Mouse (Mus musculus): ENCODE results near the gene Mapk3. TPM values are rescaled to one million over a fixed set of nuclear protein-coding genes. Genes with fewer than 3 reads are reported as not detected.
A peak's percentile ranks its signal among the peaks of the same experiment; 100 is the strongest.

The Mapk3 gene
- polyA plus RNA-seq, 1 experiment from 2014 or later: 99.7 TPM

DNA sequence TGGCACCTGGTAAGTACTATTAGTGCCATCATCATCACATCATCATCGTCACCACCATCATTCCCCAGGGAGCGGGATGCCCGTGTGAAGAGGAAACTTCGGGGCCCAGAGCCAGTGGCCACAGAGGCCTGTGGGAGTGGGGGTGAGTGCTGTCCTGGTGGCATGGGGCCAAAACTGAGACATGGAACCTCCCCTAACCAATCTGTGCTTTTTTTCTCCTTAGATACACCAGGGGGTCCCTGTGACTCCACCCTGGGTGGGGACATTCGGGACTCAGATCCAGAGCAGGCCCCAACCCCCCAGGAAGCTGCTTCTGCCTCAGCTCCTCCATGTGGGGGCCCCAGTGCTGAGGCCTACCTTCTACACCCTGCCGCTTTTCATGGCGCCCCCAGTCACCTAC lies 25.1 kb downstream of the Mapk3 start:
- no peak overlapping the region for H3K9ac ChIP-seq (ENCODE audit: low read length)
- H3K36me3 ChIP-seq (ENCODE audit: control insufficient read depth, insufficient read depth, low read length): peaks cover 61% of the 10 kb centered on the region
- WGBS: 94% methylated on average over 7 of the region's 7 CpGs

GRCm38 (mm10) chr7:126785056-126785455 lies 25.7 kb downstream of the Mapk3 start:
- WGBS: 96% methylated on average over 4 of the region's 4 CpGs
- ATAC-seq (no peak), DNase-seq (ENCODE audit: low spot score) (no peak)
- no peak overlapping the region for H3K27ac ChIP-seq (ENCODE audit: low read depth, low read length)
- no peak overlapping the region for H3K4me2 ChIP-seq (ENCODE audit: low read length)
- H3K9ac ChIP-seq (ENCODE audit: low read length): no peak overlapping the region
- H3K9me3 ChIP-seq (replicated peaks; ENCODE audit: control insufficient read depth, low read length): no peaks in the 10 kb centered on the region
- H3K4me3 ChIP-seq (ENCODE audit: low read depth, low read length): no peak overlapping the region
- H3K4me1 ChIP-seq (ENCODE audit: control insufficient read depth, insufficient read depth, low read length): peaks cover 11% of the 10 kb centered on the region; the same call in 1 of the 2 replicates
- H3K36me3 ChIP-seq (ENCODE audit: control insufficient read depth, insufficient read depth, low read length): peaks cover 67% of the 10 kb centered on the region
- no peaks in the 10 kb centered on the region for H3K27me3 ChIP-seq (replicated peaks; ENCODE audit: control insufficient read depth, insufficient read depth, low read length)

More for the DNA sequence above, 25.1 kb downstream of the Mapk3 start:
- Histone ChIP-seq H3K4me3 (ENCODE audit: low read depth, low read length) (no peak overlapping the region), H3K4me1 (ENCODE audit: control insufficient read depth, insufficient read depth, low read length) (peaks cover 14% of the 10 kb centered on the region; the same call in 1 of the 2 replicates), H3K9me3 (replicated peaks; ENCODE audit: control insufficient read depth, low read length) (no peaks in the 10 kb centered on the region), H3K27ac (ENCODE audit: low read depth, low read length) (no peak overlapping the region), H3K27me3 (replicated peaks; ENCODE audit: control insufficient read depth, insufficient read depth, low read length) (no peaks in the 10 kb centered on the region), H3K4me2 (ENCODE audit: low read length) (no peak overlapping the region)
- DNase-seq (ENCODE audit: low spot score): no peak
- ATAC-seq: no peak

DNA sequence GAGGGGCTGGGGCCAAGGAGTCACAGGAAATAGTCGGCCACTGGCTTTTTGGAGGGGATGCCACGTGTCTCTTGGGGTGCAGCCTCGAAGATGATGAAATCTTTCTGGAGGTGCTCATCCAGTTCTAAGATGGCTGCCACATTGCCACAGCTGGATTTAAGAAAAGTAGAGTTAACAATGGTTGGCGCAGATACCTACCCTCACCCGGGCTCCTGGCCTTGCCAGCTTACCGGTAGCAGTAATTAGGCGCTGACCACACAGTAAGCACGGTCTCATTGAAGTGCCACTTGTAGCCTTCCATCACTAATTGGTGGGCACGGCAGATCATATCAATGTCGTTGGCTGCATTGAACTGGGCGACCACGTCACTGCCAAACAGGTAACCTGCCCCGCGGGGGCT lies 26.7 kb downstream of the Mapk3 start:
- 89% methylated on average over 14 of the region's 14 CpGs for WGBS
- no peak for ATAC-seq
- peaks cover 10% of the 10 kb centered on the region; the same call in 1 of the 2 replicates for H3K4me1 ChIP-seq (ENCODE audit: control insufficient read depth, insufficient read depth, low read length)

GRCm38 (mm10) chr7:126789141-126789540 lies 29.7 kb downstream of the Mapk3 start:
- Histone ChIP-seq H3K9me3 (replicated peaks; ENCODE audit: control insufficient read depth, low read length) (no peaks in the 10 kb centered on the region), H3K27me3 (replicated peaks; ENCODE audit: control insufficient read depth, insufficient read depth, low read length) (no peaks in the 10 kb centered on the region), H3K4me1 (ENCODE audit: control insufficient read depth, insufficient read depth, low read length) (peaks cover 16% of the 10 kb centered on the region; the same call in 1 of the 2 replicates), H3K4me3 (ENCODE audit: low read depth, low read length) (no peak overlapping the region), H3K27ac (ENCODE audit: low read depth, low read length) (no peak overlapping the region), H3K36me3 (ENCODE audit: control insufficient read depth, insufficient read depth, low read length) (peaks cover 59% of the 10 kb centered on the region), H3K4me2 (ENCODE audit: low read length) (no peak overlapping the region), H3K9ac (ENCODE audit: low read length) (no peak overlapping the region)
- DNase-seq (ENCODE audit: low spot score) (no peak), ATAC-seq (no peak)
- 87% methylated on average over 4 of the region's 4 CpGs for WGBS

More for the DNA sequence above, 26.7 kb downstream of the Mapk3 start:
- Histone ChIP-seq H3K9ac (ENCODE audit: low read length) (no peak overlapping the region), H3K4me3 (ENCODE audit: low read depth, low read length) (no peak overlapping the region), H3K27ac (ENCODE audit: low read depth, low read length) (no peak overlapping the region), H3K9me3 (replicated peaks; ENCODE audit: control insufficient read depth, low read length) (no peaks in the 10 kb centered on the region), H3K36me3 (ENCODE audit: control insufficient read depth, insufficient read depth, low read length) (peaks cover 67% of the 10 kb centered on the region), H3K4me2 (ENCODE audit: low read length) (no peak overlapping the region), H3K27me3 (replicated peaks; ENCODE audit: control insufficient read depth, insufficient read depth, low read length) (no peaks in the 10 kb centered on the region)
- no peak for DNase-seq (ENCODE audit: low spot score)

- peaks cover 57% of the 10 kb centered on the region for H3K36me3 ChIP-seq (ENCODE audit: control insufficient read depth, insufficient read depth, low read length)
- DNase-seq (ENCODE audit: low spot score) (peak; percentile 99), ATAC-seq (peak; percentile 98)
- WGBS: under 1% methylated on average over 70 of the region's 83 CpGs
- no peaks in the 10 kb centered on the region for H3K27me3 ChIP-seq (replicated peaks; ENCODE audit: control insufficient read depth, insufficient read depth, low read length)
- peak within 1 kb of the TSS; percentile 83 for H3K4me2 ChIP-seq (ENCODE audit: low read length)
- H3K9me3 ChIP-seq (replicated peaks; ENCODE audit: control insufficient read depth, low read length): no peaks in the 10 kb centered on the region
- H3K4me1 ChIP-seq (ENCODE audit: control insufficient read depth, insufficient read depth, low read length): peaks cover 16% of the 10 kb centered on the region; the same call in 1 of the 2 replicates
- H3K4me3 ChIP-seq (ENCODE audit: low read depth, low read length): peak within 1 kb of the TSS; percentile 98
- H3K27ac ChIP-seq (ENCODE audit: low read depth, low read length): peak within 1 kb of the TSS; percentile 91
- H3K9ac ChIP-seq (ENCODE audit: low read length): peak within 1 kb of the TSS; percentile 89
Measured at GRCm38 (mm10) chr7:126791851-126792720, 32.7 kb downstream of the Mapk3 start, which contains the start of gene Ppp4c. Ppp4c (minus strand) TSS chr7:126792496.

DNA sequence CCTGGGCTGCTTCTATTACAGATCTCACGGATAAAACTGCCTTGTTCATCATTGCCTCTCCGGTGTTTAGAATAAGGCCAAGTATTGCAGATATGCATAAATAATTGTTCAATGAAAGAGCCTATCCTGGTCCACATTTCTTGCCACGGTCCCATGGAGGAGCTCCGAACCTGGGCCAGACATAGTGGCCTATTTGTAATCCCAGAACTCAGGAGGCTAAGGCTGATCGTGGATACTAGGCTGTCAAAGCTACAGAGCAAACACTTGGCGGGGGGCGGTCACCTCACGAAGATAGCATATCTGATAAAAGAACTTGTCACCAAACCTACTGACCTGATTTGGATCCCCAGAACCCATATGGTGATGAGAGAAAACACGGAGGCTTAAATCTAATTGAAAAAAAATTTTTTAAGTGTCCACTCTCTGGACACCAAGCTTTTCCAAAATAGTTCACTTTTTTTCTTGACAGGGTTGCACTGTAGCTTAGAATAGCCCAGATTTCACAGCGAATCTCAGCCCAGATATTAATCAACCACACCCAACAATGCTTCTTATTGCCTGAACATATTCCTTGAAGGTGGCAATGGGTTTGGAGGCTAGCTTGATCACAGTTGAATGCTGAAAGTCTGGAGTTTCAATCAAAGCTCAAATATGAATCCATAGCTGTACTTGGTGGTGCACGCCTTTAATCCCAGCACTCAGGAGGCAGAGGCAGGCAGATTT lies 33.5 kb downstream of the Mapk3 start:
- no peak for DNase-seq (ENCODE audit: low spot score)
- ATAC-seq: no peak; the same call in 1 of the 2 replicates
- H3K9ac ChIP-seq (ENCODE audit: low read length): peak overlapping the region; percentile 89
- peak overlapping the region; percentile 83 for H3K4me2 ChIP-seq (ENCODE audit: low read length)
- 32% methylated on average over 11 of the region's 11 CpGs for WGBS
- peak overlapping the region; percentile 98 for H3K4me3 ChIP-seq (ENCODE audit: low read depth, low read length)
- H3K9me3 ChIP-seq (replicated peaks; ENCODE audit: control insufficient read depth, low read length): no peaks in the 10 kb centered on the region
- no peaks in the 10 kb centered on the region for H3K27me3 ChIP-seq (replicated peaks; ENCODE audit: control insufficient read depth, insufficient read depth, low read length)
- H3K27ac ChIP-seq (ENCODE audit: low read depth, low read length): peak overlapping the region; percentile 81
- H3K4me1 ChIP-seq (ENCODE audit: control insufficient read depth, insufficient read depth, low read length): peaks cover 21% of the 10 kb centered on the region
- peaks cover 51% of the 10 kb centered on the region for H3K36me3 ChIP-seq (ENCODE audit: control insufficient read depth, insufficient read depth, low read length)

DNA sequence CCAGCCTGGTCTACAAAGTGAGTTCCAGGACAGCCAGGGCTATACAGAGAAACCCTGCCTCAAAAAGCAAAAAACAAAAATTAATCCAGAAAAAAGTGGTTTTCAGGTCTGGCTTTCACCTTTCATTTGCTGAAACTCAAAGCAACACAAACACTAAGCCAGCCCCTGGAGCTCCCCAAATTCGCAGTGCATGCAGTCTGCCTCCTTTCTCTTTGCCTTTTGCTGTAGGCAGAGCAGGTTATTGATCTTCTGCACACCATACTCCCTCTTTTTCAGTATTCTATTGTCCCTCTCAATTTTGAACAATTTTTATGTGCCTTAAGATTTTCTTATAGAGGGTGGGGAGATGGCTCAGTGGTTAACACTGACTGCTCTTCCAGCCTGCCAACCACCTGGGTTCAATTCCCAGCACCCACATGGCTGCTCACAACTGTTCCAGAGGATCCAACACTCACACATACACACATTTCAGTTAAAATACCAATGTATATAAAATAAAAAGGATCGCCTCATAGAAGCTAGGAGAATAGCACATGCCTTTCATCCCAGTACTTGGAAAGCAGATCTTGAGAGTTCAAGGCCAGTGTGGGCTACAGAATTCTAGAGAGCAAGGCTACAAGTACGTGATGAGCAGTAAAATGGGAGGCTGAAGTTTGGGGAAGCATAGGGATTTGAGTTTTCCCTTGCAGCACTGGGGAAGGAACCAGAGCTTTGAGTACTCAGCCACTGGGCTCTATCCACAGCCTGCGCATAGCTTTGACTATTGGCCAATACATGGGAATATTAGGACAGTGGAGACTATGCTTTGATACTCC lies 34.3 kb downstream of the Mapk3 start:
- Histone ChIP-seq H3K27ac (ENCODE audit: low read depth, low read length) (no peak overlapping the region), H3K4me3 (ENCODE audit: low read depth, low read length) (no peak overlapping the region), H3K27me3 (replicated peaks; ENCODE audit: control insufficient read depth, insufficient read depth, low read length) (no peaks in the 10 kb centered on the region), H3K36me3 (ENCODE audit: control insufficient read depth, insufficient read depth, low read length) (peaks cover 43% of the 10 kb centered on the region), H3K4me2 (ENCODE audit: low read length) (no peak overlapping the region), H3K9ac (ENCODE audit: low read length) (no peak overlapping the region), H3K4me1 (ENCODE audit: control insufficient read depth, insufficient read depth, low read length) (peaks cover 24% of the 10 kb centered on the region), H3K9me3 (replicated peaks; ENCODE audit: control insufficient read depth, low read length) (no peaks in the 10 kb centered on the region)
- no peak for ATAC-seq
- 73% methylated on average over 4 of the region's 4 CpGs for WGBS
- DNase-seq (ENCODE audit: low spot score): no peak

GRCm38 (mm10) chr7:126794271-126794605 lies 34.8 kb downstream of the Mapk3 start:
- Histone ChIP-seq H3K27me3 (replicated peaks; ENCODE audit: control insufficient read depth, insufficient read depth, low read length) (no peaks in the 10 kb centered on the region), H3K9me3 (replicated peaks; ENCODE audit: control insufficient read depth, low read length) (no peaks in the 10 kb centered on the region), H3K9ac (ENCODE audit: low read length) (no peak overlapping the region), H3K4me1 (ENCODE audit: control insufficient read depth, insufficient read depth, low read length) (peaks cover 24% of the 10 kb centered on the region), H3K4me2 (ENCODE audit: low read length) (no peak overlapping the region), H3K36me3 (ENCODE audit: control insufficient read depth, insufficient read depth, low read length) (peaks cover 37% of the 10 kb centered on the region), H3K4me3 (ENCODE audit: low read depth, low read length) (no peak overlapping the region), H3K27ac (ENCODE audit: low read depth, low read length) (no peak overlapping the region)
- DNase-seq (ENCODE audit: low spot score) (no peak), ATAC-seq (no peak)
- 83% methylated on average over 4 of the region's 4 CpGs for WGBS
